Mouse (Mus musculus): ENCODE measurements at regions not wholly inside any gene's neighbourhood (a gene's known extent, or its start where the extent isn't known, plus 50 kb on each side); places are given as distances from the start of the nearest gene placed in this dataset.
A peak's percentile ranks its signal among the peaks of the same experiment; 100 is the strongest.

DNA sequence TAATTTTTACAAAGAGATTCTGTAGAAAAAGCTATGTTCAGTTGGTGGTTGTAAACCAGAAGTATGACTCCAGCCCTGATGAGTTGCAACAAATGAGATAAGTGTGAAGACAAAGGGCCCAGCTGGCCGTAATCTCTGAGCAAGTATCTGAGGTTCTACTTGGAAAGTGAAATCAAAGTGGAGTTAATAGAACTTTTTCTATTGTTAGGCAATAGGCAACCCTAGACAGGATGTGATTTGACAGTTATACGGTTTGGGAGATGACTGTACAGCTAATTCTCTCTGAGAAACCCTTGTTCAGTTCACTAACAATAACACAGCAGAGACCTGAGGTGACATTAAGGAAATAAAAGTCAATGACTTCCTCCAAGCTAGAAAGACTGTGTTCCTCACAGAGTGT is 180.8 kb upstream of the Atp10a start:
- peak; percentile 77 for ATAC-seq (ENCODE audit: poor library complexity, severe bottlenecking)

DNA sequence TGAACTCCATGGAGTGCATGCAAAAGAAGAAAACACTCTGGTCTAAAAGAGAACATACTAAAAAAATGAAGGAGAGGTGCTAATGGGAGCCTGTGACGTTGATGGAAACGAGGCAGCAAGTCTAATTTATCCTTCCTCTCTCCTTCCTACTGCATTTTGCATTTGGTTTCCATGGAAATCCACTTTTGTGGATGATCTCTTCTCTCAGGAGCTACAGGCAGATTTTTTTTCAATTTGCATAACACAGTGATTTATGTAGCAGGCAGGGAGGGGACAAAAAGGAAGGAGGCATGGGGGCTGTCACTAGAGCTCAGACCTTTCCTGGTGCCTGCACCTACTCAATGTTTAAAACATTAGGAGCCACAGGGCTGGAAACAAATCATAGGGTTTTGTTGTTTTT is 167.7 kb upstream of the Atp10a start:
- no peak for ATAC-seq (ENCODE audit: poor library complexity, severe bottlenecking)

Measured in megakaryocyte, adult 5-6 weeks (primary cell).